22 mouse cellular contexts compared by ENCODE assay signal in the genomic region with DNA sequence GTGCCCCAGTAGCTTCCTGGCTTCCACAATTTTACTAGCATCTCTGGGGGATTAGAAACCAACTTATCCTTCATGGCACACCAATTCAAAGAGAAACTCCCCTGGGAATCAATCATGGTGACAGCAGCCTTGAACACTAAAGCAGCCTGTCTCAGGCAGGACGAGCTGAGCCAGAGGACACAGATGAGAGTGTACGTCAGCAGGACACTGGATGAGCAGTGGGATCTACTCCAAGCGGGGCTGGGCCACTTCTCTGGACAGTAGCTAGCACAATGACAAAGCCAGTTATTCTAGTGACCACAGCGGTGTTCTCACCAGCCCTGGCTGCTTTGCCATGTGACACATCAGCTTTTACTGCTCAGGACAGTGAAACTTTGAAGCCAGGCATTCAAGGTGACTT. TPM values are rescaled to one million over a fixed set of nuclear protein-coding genes. Genes with fewer than 3 reads are reported as not detected.
A peak's percentile ranks its signal among the peaks of the same experiment; 100 is the strongest.
DNase-seq lines count a peak whose midpoint lies in the region; ATAC-seq and TF ChIP-seq lines count a peak whose summit lies in the region.
"Had no signal": no experiment of that assay in that cellular context is flagged by ENCODE, and none has a peak within 500 bp of the region (broad histone marks: within the 10 kb centered on the region; RNA-seq: fewer than 3 reads in every experiment).

No protein-coding gene starts in this region.

- no peak for ATAC-seq in heart, embryonic 13.5 days (ENCODE audit: extremely low read depth, insufficient number of reproducible peaks, low FRiP score, low TSS enrichment)
- ATAC-seq in hindbrain, postnatal 0 days: peak; percentile 51; the same call in 1 of the 2 replicates
- ATAC-seq in hindbrain, embryonic 13.5 days (ENCODE audit: low FRiP score): no peak
- ATAC-seq: CD4-positive, CD25-positive, alpha-beta regulatory T cell, adult 4 months; forebrain, postnatal 0 days; intestine, postnatal 0 days had no signal

- no peak for TF ChIP-seq CTCF in hindbrain, postnatal 0 days (IDR thresholded peaks at IDR 0.05; ENCODE audit: low read depth)

- peaks cover 34% of the 10 kb centered on the region for H3K4me1 ChIP-seq in heart, embryonic 13.5 days
- no peaks in the 10 kb centered on the region for H3K4me1 ChIP-seq in hindbrain, postnatal 0 days (ENCODE audit: insufficient read depth, low read length)
- H3K4me1 ChIP-seq in hindbrain, embryonic 13.5 days (replicated peaks): peaks cover 10% of the 10 kb centered on the region; the same call in 1 of the 2 replicates
- H3K4me1 ChIP-seq: liver, embryonic 15.5 days had no signal

- H3K27me3 ChIP-seq in heart, embryonic 13.5 days (replicated peaks): no peaks in the 10 kb centered on the region
- no peaks in the 10 kb centered on the region for H3K27me3 ChIP-seq in hindbrain, postnatal 0 days (ENCODE audit: insufficient read depth, low read length)
- no peaks in the 10 kb centered on the region for H3K27me3 ChIP-seq in hindbrain, embryonic 13.5 days
- H3K27me3 ChIP-seq: embryonic facial prominence, embryonic 15.5 days; hindbrain, embryonic 12.5 days; liver, embryonic 15.5 days had no signal

- 69% methylated on average over 4 of the region's 4 CpGs for WGBS in heart, embryonic 13.5 days
- WGBS in hindbrain, postnatal 0 days: 68% methylated on average over 4 of the region's 4 CpGs
- WGBS in hindbrain, embryonic 13.5 days: 62% methylated on average over 4 of the region's 4 CpGs

- peaks cover 59% of the 10 kb centered on the region for H3K36me3 ChIP-seq in heart, embryonic 13.5 days
- 0 out of 2 replicates have a peak, but pooled peaks cover 11% of the 10 kb centered on the region for H3K36me3 ChIP-seq in hindbrain, postnatal 0 days (ENCODE audit: insufficient read depth, low read length)
- H3K36me3 ChIP-seq in hindbrain, embryonic 13.5 days: peaks cover 17% of the 10 kb centered on the region; the same call in 1 of the 2 replicates
- H3K36me3 ChIP-seq: forebrain, embryonic 12.5 days; liver, embryonic 15.5 days had no signal

- DNase-seq in heart, adult 8-10 months (ENCODE audit: low spot score): no peak
- DNase-seq in hindbrain, postnatal 0 days (ENCODE audit: low spot score): peak; percentile 25
- DNase-seq in adrenal gland, postnatal 14 days: peak; percentile 85
- no peak for DNase-seq in layer of hippocampus, postnatal 25 days (ENCODE audit: extremely low spot score in 1 of 2, low spot score in 1 of 2)
- no peak for DNase-seq in ovary, postnatal 10 days (ENCODE audit: low spot score)
- DNase-seq: forebrain, postnatal 0 days; layer of hippocampus, adult 9-11 months; lung, embryonic 14.5 days; lung, postnatal 14 days; midbrain, embryonic 14.5 days; thymus, adult 2 months; thymus, postnatal 36 days had no signal

- H3K27ac ChIP-seq in heart, embryonic 13.5 days (replicated peaks): peak overlapping the region; percentile 70
- no peak overlapping the region for H3K27ac ChIP-seq in hindbrain, postnatal 0 days
- no peak overlapping the region for H3K27ac ChIP-seq in hindbrain, embryonic 13.5 days
- H3K27ac ChIP-seq: embryonic facial prominence, embryonic 10.5 days; embryonic facial prominence, embryonic 15.5 days; forebrain, embryonic 12.5 days; hindbrain, embryonic 12.5 days; liver, embryonic 15.5 days had no signal

- no peaks in the 10 kb centered on the region for H3K9me3 ChIP-seq in heart, embryonic 13.5 days
- H3K9me3 ChIP-seq in hindbrain, postnatal 0 days (ENCODE audit: low read length): 0 out of 2 replicates have a peak, but pooled peaks cover 3% of the 10 kb centered on the region
- no peaks in the 10 kb centered on the region for H3K9me3 ChIP-seq in hindbrain, embryonic 13.5 days
- H3K9me3 ChIP-seq: embryonic facial prominence, embryonic 15.5 days; heart, embryonic 10.5 days; liver, embryonic 15.5 days had no signal

- no peak overlapping the region for H3K9ac ChIP-seq in heart, embryonic 13.5 days
- H3K9ac ChIP-seq in hindbrain, postnatal 0 days (replicated peaks; ENCODE audit: low read length): no peak overlapping the region
- H3K9ac ChIP-seq in hindbrain, embryonic 13.5 days: no peak overlapping the region
- H3K9ac ChIP-seq: embryonic facial prominence, embryonic 15.5 days; forebrain, embryonic 12.5 days; forebrain, postnatal 0 days; hindbrain, embryonic 12.5 days; liver, embryonic 15.5 days; lung, embryonic 14.5 days had no signal

- no peak overlapping the region for H3K4me3 ChIP-seq in heart, embryonic 13.5 days
- no peak overlapping the region for H3K4me3 ChIP-seq in hindbrain, postnatal 0 days (ENCODE audit: low read length)
- H3K4me3 ChIP-seq in hindbrain, embryonic 13.5 days: no peak overlapping the region
- H3K4me3 ChIP-seq: embryonic facial prominence, embryonic 10.5 days; embryonic facial prominence, embryonic 15.5 days; forebrain, embryonic 12.5 days; heart, embryonic 10.5 days; hindbrain, embryonic 12.5 days; liver, embryonic 15.5 days had no signal

- no peak overlapping the region for H3K4me2 ChIP-seq in heart, embryonic 13.5 days
- H3K4me2 ChIP-seq in hindbrain, postnatal 0 days (ENCODE audit: low read depth, low read length): no peak overlapping the region
- H3K4me2 ChIP-seq in hindbrain, embryonic 13.5 days: no peak overlapping the region
- H3K4me2 ChIP-seq: embryonic facial prominence, embryonic 15.5 days; forebrain, embryonic 12.5 days; hindbrain, embryonic 12.5 days; liver, embryonic 15.5 days; lung, embryonic 14.5 days had no signal

RNA-seq across cellular contexts. Expression of a gene that starts 23.3 kb away (rescaled TPM):
- 19.2 and 24.0 TPM in 2 replicates for polyA plus RNA-seq in heart, embryonic 13.5 days (2015; fragmentation: Nextera tagmentation; extraction: Ambion mirVana)
- total RNA-seq in heart, adult 8-10 months (2022): 10 to 100 TPM; 10.3 to 14.0 (median 11.1) TPM
- 9.4 and 13.5 TPM in 2 replicates for total RNA-seq in hindbrain, postnatal 0 days (2014; rRNA removed)
- polyA plus RNA-seq in hindbrain, postnatal 0 days (2015; fragmentation: Nextera tagmentation; extraction: Ambion mirVana): 7.5 and 8.0 TPM in 2 replicates
- 7.0 and 7.2 TPM in 2 replicates for polyA plus RNA-seq in hindbrain, embryonic 13.5 days (2015; fragmentation: Nextera tagmentation; extraction: Ambion mirVana)
- 33.3 and 34.4 TPM in 2 replicates for total RNA-seq in adrenal gland, postnatal 14 days (2021)
- 1 to 10 TPM; 5.3 to 8.0 TPM for total RNA-seq in layer of hippocampus, postnatal 25 days (2021)

Comparison
In these comparisons a context has a peak if more than half of its experiments do, and no peak if none do; other contexts are left out.
1. DNase-seq: peak in hindbrain, postnatal 0 days (single experiment) and adrenal gland, postnatal 14 days (single experiment); none in heart, adult 8-10 months (single experiment), layer of hippocampus, postnatal 25 days (0 of 2) and ovary, postnatal 10 days (single experiment).